Mouse (Mus musculus): ENCODE measurements around the gene Lats2. TPM values are rescaled to one million over a fixed set of nuclear protein-coding genes. Genes with fewer than 3 reads are reported as not detected.
"Not testable (repeated sequence)": the region's sequence is repeated elsewhere in the genome, so short reads cannot be mapped to it uniquely, and the experiment has no call there.

The Lats2 gene
- polyA plus RNA-seq, 1 experiment, result 14.0 TPM

- no peak for DNase-seq (ENCODE audit: low read depth)
- TF ChIP-seq POLR2A (IDR thresholded peaks at IDR 0.05; ENCODE audit: borderline replicate concordance, extremely low read depth, insufficient read depth, insufficient read length, poor library complexity, severe bottlenecking), result no peak
- TF ChIP-seq CTCF (IDR thresholded peaks at IDR 0.05; ENCODE audit: borderline replicate concordance, extremely low read depth, insufficient read depth, insufficient read length), result no peak
These were observed 66.9 kb downstream of the Lats2 start for GRCm38 (mm10) chr14:57691316-57691715.

DNA sequence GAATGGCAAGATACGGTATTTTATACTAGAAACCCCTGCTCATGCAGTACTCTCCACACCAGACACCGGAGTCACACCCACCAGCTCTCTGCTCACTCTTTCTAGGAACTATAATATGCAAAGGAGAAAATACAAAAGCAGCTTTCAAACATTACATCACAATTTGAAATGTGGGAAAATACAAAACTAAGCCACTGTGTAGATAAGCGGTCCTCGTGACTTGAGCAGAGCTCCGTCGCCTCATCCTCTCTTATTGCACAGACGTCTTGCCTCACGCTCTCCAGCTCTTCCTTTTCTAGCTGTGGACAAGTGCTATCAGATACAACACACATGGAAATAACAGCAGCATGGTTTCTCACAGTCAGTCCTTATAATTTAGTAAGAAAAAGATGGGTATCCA, 67.5 kb downstream of the Lats2 start:
- TF ChIP-seq POLR2A (IDR thresholded peaks at IDR 0.05; ENCODE audit: borderline replicate concordance, extremely low read depth, insufficient read depth, insufficient read length, poor library complexity, severe bottlenecking), result no peak
- no peak for TF ChIP-seq CTCF (IDR thresholded peaks at IDR 0.05; ENCODE audit: borderline replicate concordance, extremely low read depth, insufficient read depth, insufficient read length)
- DNase-seq (ENCODE audit: low read depth), result no peak

- DNase-seq (ENCODE audit: low read depth), result not testable (repeated sequence)
These were observed 70.1 kb downstream of the Lats2 start for GRCm38 (mm10) chr14:57688066-57688465.

DNA sequence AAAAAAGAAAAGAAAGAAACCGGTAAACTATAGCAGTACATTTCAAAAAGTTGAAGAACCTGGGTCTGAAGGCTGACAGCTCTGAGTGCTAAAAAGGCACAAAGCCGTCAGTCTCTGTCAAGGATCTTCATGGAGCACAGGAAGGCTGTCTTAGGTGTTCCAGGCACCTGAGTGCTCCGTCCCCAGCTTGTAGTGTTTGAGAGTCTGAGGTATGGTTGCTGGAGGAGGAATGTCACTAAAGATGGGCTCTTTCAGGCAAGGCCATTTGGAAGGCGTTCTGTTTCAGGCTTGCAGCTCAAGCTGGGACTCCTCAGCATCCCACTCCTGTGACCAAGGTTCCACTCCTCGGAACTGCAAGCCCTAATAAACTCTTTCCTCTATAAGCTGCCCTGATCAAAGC, 70.7 kb downstream of the Lats2 start:
- no peak for DNase-seq (ENCODE audit: low read depth)
- TF ChIP-seq CTCF (IDR thresholded peaks at IDR 0.05; ENCODE audit: borderline replicate concordance, extremely low read depth, insufficient read depth, insufficient read length) (no peak), POLR2A (IDR thresholded peaks at IDR 0.05; ENCODE audit: borderline replicate concordance, extremely low read depth, insufficient read depth, insufficient read length, poor library complexity, severe bottlenecking) (no peak)

- no peak for DNase-seq (ENCODE audit: low read depth)
- TF ChIP-seq POLR2A (IDR thresholded peaks at IDR 0.05; ENCODE audit: borderline replicate concordance, extremely low read depth, insufficient read depth, insufficient read length, poor library complexity, severe bottlenecking) (no peak), CTCF (IDR thresholded peaks at IDR 0.05; ENCODE audit: borderline replicate concordance, extremely low read depth, insufficient read depth, insufficient read length) (no peak)
These were observed 71.5 kb downstream of the Lats2 start for GRCm38 (mm10) chr14:57686647-57687046.

GRCm38 (mm10) chr14:57684579-57684978, 73.6 kb downstream of the Lats2 start:
- peak; percentile 56 for DNase-seq (ENCODE audit: low read depth)
- TF ChIP-seq CTCF (IDR thresholded peaks at IDR 0.05; ENCODE audit: borderline replicate concordance, extremely low read depth, insufficient read depth, insufficient read length) (peak; percentile 69; the same call in 1 of the 2 replicates), POLR2A (IDR thresholded peaks at IDR 0.05; ENCODE audit: borderline replicate concordance, extremely low read depth, insufficient read depth, insufficient read length, poor library complexity, severe bottlenecking) (no peak)

- TF ChIP-seq CTCF (IDR thresholded peaks at IDR 0.05; ENCODE audit: borderline replicate concordance, extremely low read depth, insufficient read depth, insufficient read length), result no peak
- TF ChIP-seq POLR2A (IDR thresholded peaks at IDR 0.05; ENCODE audit: borderline replicate concordance, extremely low read depth, insufficient read depth, insufficient read length, poor library complexity, severe bottlenecking), result no peak
- DNase-seq (ENCODE audit: low read depth), result no peak
These were observed 75.4 kb downstream of the Lats2 start for GRCm38 (mm10) chr14:57682751-57683150.

DNA sequence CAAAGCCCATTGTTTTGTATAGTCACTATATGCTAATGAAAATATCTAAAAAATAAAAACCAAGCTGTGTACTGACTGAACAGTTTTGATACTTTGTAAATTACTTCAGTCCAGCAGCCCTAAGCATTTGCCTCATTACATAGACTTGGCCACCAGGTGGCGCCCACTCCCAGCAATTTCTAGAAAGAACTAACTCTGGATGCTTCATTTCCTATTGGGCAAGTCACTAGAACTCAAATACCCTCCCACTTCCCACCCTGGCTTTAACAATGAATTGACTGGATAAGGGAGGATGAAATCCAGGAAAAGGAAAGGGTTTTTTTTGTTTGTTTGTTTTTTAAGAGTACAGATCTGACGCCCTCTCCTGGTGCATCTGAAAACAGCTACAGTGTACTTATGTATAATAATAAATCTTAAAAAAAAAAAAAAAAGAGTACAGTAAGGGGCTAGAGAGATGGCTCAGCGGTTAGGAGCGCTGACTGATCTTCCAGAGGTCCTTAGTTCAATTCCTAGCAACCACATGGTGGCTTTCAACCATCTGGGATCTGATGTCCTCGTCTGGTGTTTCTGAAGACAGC, 78.1 kb downstream of the Lats2 start:
- peak; percentile 95 for DNase-seq (ENCODE audit: low read depth)
- TF ChIP-seq POLR2A (IDR thresholded peaks at IDR 0.05; ENCODE audit: borderline replicate concordance, extremely low read depth, insufficient read depth, insufficient read length, poor library complexity, severe bottlenecking), result no peak
- TF ChIP-seq CTCF (IDR thresholded peaks at IDR 0.05; ENCODE audit: borderline replicate concordance, extremely low read depth, insufficient read depth, insufficient read length), result peak; percentile 86

- no peak for TF ChIP-seq POLR2A (IDR thresholded peaks at IDR 0.05; ENCODE audit: borderline replicate concordance, extremely low read depth, insufficient read depth, insufficient read length, poor library complexity, severe bottlenecking)
- TF ChIP-seq CTCF (IDR thresholded peaks at IDR 0.05; ENCODE audit: borderline replicate concordance, extremely low read depth, insufficient read depth, insufficient read length), result no peak
- DNase-seq (ENCODE audit: low read depth), result no peak
These were observed 78.7 kb downstream of the Lats2 start for GRCm38 (mm10) chr14:57679523-57679922.

GRCm38 (mm10) chr14:57675481-57675880, 82.7 kb downstream of the Lats2 start:
- peak; percentile 16 for DNase-seq (ENCODE audit: low read depth)

DNA sequence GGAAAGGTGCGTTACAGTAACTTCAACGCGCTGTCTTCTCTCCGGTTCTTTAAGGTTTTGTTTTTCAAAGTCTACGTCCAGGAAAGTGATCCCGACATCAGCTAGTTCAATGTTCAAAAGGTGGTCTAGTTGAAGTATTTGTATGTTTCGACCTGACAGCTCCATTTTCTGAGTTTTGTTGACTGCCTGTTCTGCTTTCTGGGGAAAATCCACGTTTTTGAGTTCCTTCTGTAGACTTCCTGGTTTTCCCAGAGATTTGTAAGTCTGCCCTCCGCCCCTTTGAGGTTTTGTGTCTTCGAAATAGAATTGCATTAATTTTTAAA, 92.6 kb downstream of the Lats2 start:
- TF ChIP-seq POLR2A (IDR thresholded peaks at IDR 0.05; ENCODE audit: borderline replicate concordance, extremely low read depth, insufficient read depth, insufficient read length, poor library complexity, severe bottlenecking) (no peak), CTCF (IDR thresholded peaks at IDR 0.05; ENCODE audit: borderline replicate concordance, extremely low read depth, insufficient read depth, insufficient read length) (no peak)
- no peak for DNase-seq (ENCODE audit: low read depth)

More at GRCm38 (mm10) chr14:57675481-57675880, 82.7 kb downstream of the Lats2 start:
- TF ChIP-seq CTCF (IDR thresholded peaks at IDR 0.05; ENCODE audit: borderline replicate concordance, extremely low read depth, insufficient read depth, insufficient read length) (no peak), POLR2A (IDR thresholded peaks at IDR 0.05; ENCODE audit: borderline replicate concordance, extremely low read depth, insufficient read depth, insufficient read length, poor library complexity, severe bottlenecking) (no peak)

- TF ChIP-seq POLR2A (IDR thresholded peaks at IDR 0.05; ENCODE audit: borderline replicate concordance, extremely low read depth, insufficient read depth, insufficient read length, poor library complexity, severe bottlenecking) (peak; percentile 79), CTCF (IDR thresholded peaks at IDR 0.05; ENCODE audit: borderline replicate concordance, extremely low read depth, insufficient read depth, insufficient read length) (peak; percentile 32; the same call in 1 of the 2 replicates)
- DNase-seq (ENCODE audit: low read depth), result peak; percentile 92
These were observed 93.2 kb downstream of the Lats2 start, which contains the start of gene Xpo4 for GRCm38 (mm10) chr14:57664822-57665627. Gene Xpo4 (minus strand): TSS chr14:57665430.

Measured in brain, embryonic 14.5 days (tissue).